Mouse (Mus musculus) heart, embryonic 10.5 days (tissue): ENCODE data around the gene Rnft2. TPM values are rescaled to one million over a fixed set of nuclear protein-coding genes. Genes with fewer than 3 reads are reported as not detected.

ENCODE experiments used
- DNase-seq: peaks from one replicate; pipeline ENCODE4 v3.0.0-alpha.2; 2017; ENCODE audit warnings: low spot score
- H3K27ac ChIP-seq: fragments of 300-500 bp; sonication (generic); 2 replicates; pipeline ENCODE4 v1.5.1; 2016; ENCODE audit warnings: mild to moderate bottlenecking
- H3K27me3 ChIP-seq: fragments of 300-500 bp; sonication (generic); 2 replicates; pipeline ENCODE4 v1.6.1; 2016; ENCODE audit warnings: mild to moderate bottlenecking; ENCODE audit not compliant: poor library complexity, insufficient read depth, severe bottlenecking
- H3K36me3 ChIP-seq: fragments of 300-500 bp; sonication (generic); 2 replicates; pipeline ENCODE4 v1.6.1; 2016; ENCODE audit warnings: mild to moderate bottlenecking, moderate library complexity
- H3K4me1 ChIP-seq: fragments of 300-500 bp; sonication (generic); 2 replicates; pipeline ENCODE4 v1.6.1; 2016; ENCODE audit warnings: mild to moderate bottlenecking
- H3K4me3 ChIP-seq: fragments of 300-500 bp; sonication (generic); 2 replicates; pipeline ENCODE4 v1.5.1; 2016; ENCODE audit warnings: mild to moderate bottlenecking, moderate library complexity
- H3K9me3 ChIP-seq: fragments of 300-500 bp; sonication (generic); 2 replicates; pipeline ENCODE4 v1.6.1; 2016; ENCODE audit warnings: mild to moderate bottlenecking, moderate library complexity
- WGBS: fragments of 180-500 bp; shearing (Covaris S2); methylation state at CpG from one replicate; pipeline ENCODE4 v1.1.7; 2016; 5-methylcytosine and 5-hydroxymethylcytosine counted together
- polyA plus RNA-seq: library from polyadenylated mRNA; unstranded; fragments of >200 nt; fragmentation: Nextera tagmentation; extraction: Ambion mirVana; gene quantifications from 2 replicates; pipeline ENCODE4 v1.2.1, GENCODE M21; 2016

The Rnft2 gene
- polyA plus RNA-seq, 1 experiment from 2014 or later = 3.7 TPM

DNA sequence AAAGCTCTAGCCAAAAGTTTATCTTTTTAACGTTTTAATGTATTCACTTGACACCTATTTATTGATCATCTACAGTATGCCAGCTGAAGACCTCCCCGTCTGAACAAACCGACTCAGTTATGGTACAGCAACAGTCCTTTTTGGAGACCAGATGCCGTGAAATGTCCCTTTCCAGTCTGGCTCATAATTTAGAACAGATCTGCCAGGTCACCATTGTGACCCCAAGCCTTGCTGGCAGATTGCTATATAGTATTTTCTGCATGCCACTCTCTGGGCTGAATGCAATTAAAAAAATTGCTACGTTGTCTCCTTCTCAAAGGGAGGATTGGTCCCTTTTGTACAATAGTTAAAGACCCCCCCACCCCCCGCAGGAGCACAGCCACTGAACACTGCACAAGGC is 56.6 kb downstream of the Rnft2 start:
- no peak for DNase-seq
- WGBS = 69% methylated on average over 6 of the region's 6 CpGs
- no peak overlapping the region for H3K4me3 ChIP-seq
- H3K4me1 ChIP-seq = peaks cover 14% of the 10 kb centered on the region
- H3K36me3 ChIP-seq = no peaks in the 10 kb centered on the region
- H3K27ac ChIP-seq = no peak overlapping the region
- peaks cover 59% of the 10 kb centered on the region for H3K27me3 ChIP-seq
- H3K9me3 ChIP-seq = no peaks in the 10 kb centered on the region

DNA sequence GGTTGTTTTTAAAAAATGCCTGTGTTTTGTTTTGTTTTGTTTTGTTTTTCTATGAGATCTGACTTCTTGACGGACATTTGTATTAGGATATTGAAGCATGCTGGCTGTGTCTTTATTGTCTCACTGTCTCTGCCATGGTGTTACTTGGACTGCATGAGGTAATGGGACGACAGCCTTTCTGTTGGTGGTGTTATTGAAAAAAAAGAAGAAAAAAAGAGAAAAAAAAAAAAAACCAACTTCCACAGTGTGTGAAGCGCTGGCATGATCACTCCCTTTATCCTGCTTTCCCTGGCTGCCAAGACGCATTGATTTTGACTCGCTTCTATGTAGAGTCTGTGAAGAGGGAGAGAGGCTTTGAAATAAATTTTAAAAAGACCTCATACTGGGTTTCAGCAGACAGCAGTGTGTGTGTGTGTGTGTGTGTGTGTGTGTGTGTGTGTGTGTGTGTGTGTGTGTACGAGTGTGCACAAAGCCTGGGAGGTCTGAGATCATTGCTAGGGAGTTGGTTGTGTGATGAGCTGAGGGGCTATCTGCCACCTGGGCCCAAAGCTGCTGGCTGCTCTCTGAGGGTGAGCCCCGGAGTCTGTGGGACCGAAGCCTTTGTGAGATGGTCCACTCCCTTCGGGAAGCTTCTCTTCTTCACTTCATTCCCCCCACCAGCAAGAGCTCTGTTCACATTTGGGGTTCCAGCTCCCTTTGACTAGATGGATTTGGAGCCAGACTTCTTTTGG is 57.8 kb downstream of the Rnft2 start:
- no peaks in the 10 kb centered on the region for H3K9me3 ChIP-seq
- H3K36me3 ChIP-seq = no peaks in the 10 kb centered on the region
- H3K4me3 ChIP-seq = no peak overlapping the region
- peaks cover 6% of the 10 kb centered on the region for H3K4me1 ChIP-seq
- H3K27me3 ChIP-seq = peaks cover 46% of the 10 kb centered on the region
- 81% methylated on average over 9 of the region's 9 CpGs for WGBS
- DNase-seq = no peak
- H3K27ac ChIP-seq = no peak overlapping the region

DNA sequence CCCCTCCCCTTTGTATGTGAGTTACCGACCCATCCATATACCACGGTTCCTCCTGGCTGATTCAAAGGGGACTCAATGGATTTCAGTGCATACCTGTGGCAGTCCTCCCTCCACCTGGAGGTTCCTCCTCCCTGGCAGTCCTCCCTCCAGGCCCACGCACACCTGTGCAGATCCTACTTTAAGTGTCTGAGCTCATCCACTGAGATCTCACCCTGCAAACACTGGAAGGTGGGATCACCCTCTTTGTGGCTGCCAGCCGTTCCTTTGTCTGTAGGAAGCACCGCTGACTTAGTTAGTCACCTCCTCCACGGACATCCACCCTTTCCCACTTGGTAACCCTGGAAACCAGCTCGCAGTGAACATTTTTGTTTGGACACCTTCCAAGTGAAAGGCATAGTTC is 67.3 kb downstream of the Rnft2 start:
- no peaks in the 10 kb centered on the region for H3K9me3 ChIP-seq
- no peak overlapping the region for H3K4me3 ChIP-seq
- no peak for DNase-seq
- peaks cover 49% of the 10 kb centered on the region for H3K27me3 ChIP-seq
- no peaks in the 10 kb centered on the region for H3K36me3 ChIP-seq
- peaks cover 10% of the 10 kb centered on the region for H3K4me1 ChIP-seq
- no peak overlapping the region for H3K27ac ChIP-seq
- 70% methylated on average over 7 of the region's 7 CpGs for WGBS

DNA sequence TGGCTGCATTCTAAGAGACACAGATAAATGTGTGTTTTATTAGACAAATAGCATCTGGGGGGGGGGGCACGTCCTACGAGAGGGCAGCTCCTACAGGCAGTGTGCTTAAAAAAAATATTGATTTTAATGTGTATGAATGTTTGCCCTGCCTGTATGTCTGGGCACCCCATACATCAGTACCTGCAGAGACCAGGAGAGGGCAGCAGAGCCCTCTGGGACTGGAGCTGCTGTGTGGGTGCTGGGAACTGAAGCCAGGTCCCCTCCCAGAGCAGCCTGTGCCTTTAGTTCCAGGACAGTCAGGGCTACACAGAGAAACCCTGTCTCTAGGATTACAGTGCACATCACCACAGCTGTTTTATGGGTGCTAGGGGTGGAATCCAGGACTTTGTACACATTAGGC is 69.8 kb downstream of the Rnft2 start:
- Histone ChIP-seq H3K27ac (no peak overlapping the region), H3K4me1 (peaks cover 31% of the 10 kb centered on the region), H3K9me3 (no peaks in the 10 kb centered on the region), H3K27me3 (peaks cover 70% of the 10 kb centered on the region), H3K36me3 (no peaks in the 10 kb centered on the region), H3K4me3 (peak overlapping the region; percentile 54; the same call in 1 of the 2 replicates)
- DNase-seq = no peak
- WGBS = 25% methylated on average over 2 of the region's 2 CpGs

DNA sequence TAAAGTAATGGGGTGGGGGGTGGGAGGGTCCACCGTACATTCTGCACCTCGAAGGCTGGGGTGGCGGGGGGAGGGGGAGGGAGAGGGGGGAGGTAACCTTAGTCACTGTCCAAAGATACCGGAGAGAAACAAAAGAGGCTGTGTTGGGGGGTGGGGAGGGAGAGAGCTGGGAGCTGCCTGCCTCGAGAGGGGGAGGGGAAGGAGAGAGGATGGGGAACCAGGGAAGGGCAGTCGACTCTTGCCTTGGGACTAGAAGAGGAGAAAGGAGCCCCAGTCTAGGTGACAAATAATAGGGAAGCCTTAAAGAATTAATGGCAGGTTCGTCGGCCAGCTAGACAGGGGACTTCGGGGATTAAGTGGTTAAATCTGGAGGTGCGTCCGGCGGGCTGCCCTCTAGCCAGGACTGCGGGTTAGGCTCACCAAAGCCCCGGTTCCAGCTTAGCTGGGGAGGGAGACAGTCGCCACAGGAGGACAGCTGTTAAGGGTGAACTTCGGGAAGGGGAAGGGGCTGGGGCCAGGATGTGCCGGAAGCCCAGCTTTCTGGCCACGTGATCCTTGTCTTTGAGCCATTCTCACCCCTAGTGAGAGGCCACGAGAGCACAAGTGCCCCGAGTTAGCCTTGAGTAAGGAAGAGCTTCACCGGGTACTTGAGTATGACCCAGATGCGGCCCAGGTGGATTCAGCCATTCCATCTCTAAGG is 70.5 kb downstream of the Rnft2 start:
- H3K27ac ChIP-seq = peak overlapping the region; percentile 49; the same call in 1 of the 2 replicates
- peaks cover 35% of the 10 kb centered on the region for H3K4me1 ChIP-seq
- WGBS = 0% methylated on average over 22 of the region's 22 CpGs
- DNase-seq = no peak
- H3K36me3 ChIP-seq = no peaks in the 10 kb centered on the region
- H3K9me3 ChIP-seq = no peaks in the 10 kb centered on the region
- H3K4me3 ChIP-seq = peak overlapping the region; percentile 54
- peaks cover 70% of the 10 kb centered on the region for H3K27me3 ChIP-seq

DNA sequence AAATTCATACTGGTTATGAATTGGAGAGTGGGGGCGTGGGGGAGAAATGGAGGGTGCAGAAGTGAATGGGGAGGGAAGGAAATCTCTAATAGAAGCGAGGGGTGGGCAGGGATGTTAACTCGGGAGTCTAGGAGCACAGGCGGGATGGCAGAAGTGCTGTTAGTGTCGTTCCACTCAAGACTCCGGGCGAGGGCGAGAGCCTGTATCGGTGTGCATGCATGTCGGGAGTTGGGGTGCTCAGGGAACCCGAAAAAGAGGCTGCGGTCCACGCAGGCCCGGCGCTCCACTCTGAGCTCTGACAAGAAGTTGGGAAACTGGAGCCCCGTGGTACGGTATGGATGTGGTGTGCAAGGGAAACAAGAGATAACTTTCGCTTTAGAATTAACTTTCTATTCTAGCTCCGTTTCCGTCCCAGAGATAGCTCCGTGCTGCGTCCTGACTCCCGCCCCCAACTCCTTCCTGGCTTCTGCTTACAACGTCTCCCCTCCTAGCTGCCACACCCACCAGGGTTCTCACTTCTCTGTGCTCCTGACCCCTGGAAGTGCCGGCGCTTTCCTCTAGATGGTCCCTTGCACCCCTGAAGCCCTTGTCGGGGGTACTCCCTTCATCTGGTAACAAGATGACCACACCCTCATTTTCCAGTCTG is 72.7 kb downstream of the Rnft2 start:
- H3K27ac ChIP-seq = no peak overlapping the region
- H3K9me3 ChIP-seq = no peaks in the 10 kb centered on the region
- H3K4me3 ChIP-seq = peak overlapping the region; percentile 53
- WGBS = 2% methylated on average over 27 of the region's 27 CpGs
- H3K27me3 ChIP-seq = peaks cover 83% of the 10 kb centered on the region
- no peak for DNase-seq
- H3K4me1 ChIP-seq = peaks cover 40% of the 10 kb centered on the region
- no peaks in the 10 kb centered on the region for H3K36me3 ChIP-seq

DNA sequence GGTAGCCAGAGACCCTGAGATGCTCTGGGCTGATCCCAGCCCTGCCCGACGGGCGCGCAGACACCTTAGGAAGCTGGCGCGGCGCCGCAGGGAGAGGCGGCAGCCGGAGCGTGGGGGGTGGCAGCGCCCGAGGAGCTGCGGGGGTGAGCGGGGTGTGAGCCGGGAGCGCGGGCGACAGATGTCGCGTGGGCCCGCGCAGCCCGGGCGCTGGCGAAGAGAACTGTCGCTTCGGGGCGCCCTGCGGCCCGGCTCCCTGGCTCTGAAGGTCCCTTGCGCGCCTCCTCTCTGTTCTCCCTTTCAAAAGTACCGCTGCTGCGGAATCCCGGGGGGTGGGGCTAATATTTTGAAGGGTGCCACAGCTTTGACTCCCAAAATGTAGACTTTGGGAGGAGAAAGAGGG is 73.3 kb downstream of the Rnft2 start:
- DNase-seq = no peak
- H3K36me3 ChIP-seq = no peaks in the 10 kb centered on the region
- no peaks in the 10 kb centered on the region for H3K9me3 ChIP-seq
- WGBS = under 1% methylated on average over 36 of the region's 36 CpGs
- peaks cover 89% of the 10 kb centered on the region for H3K27me3 ChIP-seq
- H3K27ac ChIP-seq = no peak overlapping the region
- peaks cover 40% of the 10 kb centered on the region for H3K4me1 ChIP-seq
- peak overlapping the region; percentile 53 for H3K4me3 ChIP-seq

DNA sequence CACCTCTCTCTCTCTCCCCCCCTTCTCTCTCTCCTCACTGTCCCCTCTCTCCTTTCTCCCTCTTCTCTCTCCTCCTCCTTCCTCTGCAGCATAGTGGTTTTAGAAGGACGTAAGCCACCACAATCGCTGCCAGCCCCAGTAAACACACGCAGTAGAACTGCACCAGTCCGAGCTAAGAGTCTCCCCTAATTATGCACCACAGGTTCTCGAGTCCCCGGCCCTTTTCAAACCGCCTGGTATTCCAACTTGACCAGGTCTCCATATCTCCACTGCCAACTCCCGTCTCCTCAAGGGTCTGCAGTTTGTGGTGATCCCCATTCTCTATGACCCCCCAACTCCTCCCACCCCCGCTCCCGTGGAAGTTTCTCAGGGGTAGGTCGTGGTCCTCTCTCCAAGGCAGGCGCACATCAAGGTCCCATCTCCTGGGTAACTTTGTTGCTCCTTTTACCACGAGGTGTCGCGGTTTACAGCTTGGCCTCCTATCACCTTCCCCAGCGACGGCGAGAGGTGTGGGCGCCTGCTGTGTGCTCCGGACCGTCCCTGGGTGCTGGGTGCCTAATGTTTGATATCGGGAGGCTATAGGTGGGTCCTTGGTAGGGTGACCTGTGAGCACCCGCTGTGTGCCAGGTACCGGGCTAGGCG is 73.9 kb downstream of the Rnft2 start:
- Histone ChIP-seq H3K27me3 (peaks cover 95% of the 10 kb centered on the region), H3K4me1 (peaks cover 40% of the 10 kb centered on the region), H3K9me3 (no peaks in the 10 kb centered on the region), H3K27ac (no peak overlapping the region), H3K4me3 (peak overlapping the region; percentile 53), H3K36me3 (no peaks in the 10 kb centered on the region)
- WGBS = 1% methylated on average over 25 of the region's 25 CpGs
- no peak for DNase-seq

DNA sequence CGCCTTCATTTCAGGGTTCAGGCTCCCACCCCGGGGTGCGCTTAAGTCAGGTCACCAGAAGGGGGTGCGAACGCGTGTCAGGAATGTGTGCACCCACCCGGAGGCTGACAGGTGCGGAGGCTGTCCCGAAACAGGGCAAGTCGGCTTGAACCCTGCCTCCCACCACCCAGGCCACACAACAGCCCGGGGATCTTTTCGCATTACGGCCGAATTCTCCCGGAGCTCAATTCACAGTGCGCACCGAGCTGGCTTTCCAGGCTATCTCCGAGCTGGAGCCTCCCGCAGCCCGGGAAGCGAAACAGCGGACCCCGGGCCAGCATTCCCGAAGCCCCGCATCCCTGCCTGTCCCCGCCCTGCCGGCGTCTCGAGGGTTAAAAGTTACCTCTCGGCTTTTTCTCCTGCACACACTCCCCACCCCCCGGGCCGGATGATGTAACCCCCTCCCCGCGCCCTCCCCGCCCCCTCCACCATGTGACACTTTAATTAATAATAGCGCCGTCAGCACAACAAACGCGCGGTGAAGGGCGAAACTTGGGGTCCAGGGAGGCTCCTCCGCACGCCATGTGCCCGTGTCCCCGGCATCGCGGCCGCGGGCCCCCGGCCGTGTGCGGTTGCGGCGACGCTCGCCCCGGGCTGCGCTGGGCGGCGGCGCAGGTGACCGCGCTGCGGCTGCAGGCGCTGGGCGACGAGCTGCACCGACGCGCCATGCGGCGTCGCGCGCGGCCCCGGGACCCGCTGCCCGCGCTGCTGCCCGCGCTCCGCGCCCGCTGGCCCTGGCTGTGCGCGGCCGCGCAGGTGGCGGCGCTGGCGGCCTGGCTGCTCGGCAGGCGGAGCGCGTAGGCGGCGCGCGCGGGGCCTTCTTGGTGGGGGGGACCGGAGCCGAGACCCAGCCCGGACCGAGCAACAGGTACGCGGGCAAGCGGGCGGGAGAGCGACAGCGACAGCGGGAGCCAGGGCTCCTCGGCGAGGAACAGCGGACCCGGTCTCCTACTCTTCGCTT is 75.4 kb downstream of the Rnft2 start:
- no peaks in the 10 kb centered on the region for H3K9me3 ChIP-seq
- peak overlapping the region; percentile 65 for H3K4me3 ChIP-seq
- H3K27ac ChIP-seq = peak overlapping the region; percentile 38; the same call in 1 of the 2 replicates
- H3K36me3 ChIP-seq = no peaks in the 10 kb centered on the region
- peaks cover 95% of the 10 kb centered on the region for H3K27me3 ChIP-seq
- WGBS = 8% methylated on average over 117 of the region's 117 CpGs
- DNase-seq = no peak
- H3K4me1 ChIP-seq = peaks cover 36% of the 10 kb centered on the region

DNA sequence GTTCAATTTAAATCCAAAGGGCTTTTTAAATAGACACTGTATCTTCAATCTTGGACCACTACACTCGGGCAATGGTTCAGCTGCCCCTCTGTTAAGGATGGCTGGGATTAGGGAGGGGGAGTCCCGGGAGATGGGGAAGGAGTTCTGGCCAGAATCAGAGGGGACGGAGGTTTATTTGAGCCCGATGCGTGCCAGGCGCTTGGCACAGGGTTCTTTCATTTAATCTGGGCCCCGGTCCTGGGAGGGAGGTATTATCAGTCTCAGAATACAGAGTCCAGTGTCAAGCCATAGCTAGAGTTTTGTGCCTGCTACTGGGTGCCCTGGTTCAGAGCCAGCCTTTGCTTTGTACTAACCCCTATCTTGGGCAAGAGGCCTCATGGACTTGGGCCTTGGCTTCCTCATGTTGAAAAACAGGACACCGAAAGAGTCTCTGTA is 77.3 kb downstream of the Rnft2 start:
- H3K4me3 ChIP-seq = no peak overlapping the region
- 61% methylated on average over 8 of the region's 8 CpGs for WGBS

DNA sequence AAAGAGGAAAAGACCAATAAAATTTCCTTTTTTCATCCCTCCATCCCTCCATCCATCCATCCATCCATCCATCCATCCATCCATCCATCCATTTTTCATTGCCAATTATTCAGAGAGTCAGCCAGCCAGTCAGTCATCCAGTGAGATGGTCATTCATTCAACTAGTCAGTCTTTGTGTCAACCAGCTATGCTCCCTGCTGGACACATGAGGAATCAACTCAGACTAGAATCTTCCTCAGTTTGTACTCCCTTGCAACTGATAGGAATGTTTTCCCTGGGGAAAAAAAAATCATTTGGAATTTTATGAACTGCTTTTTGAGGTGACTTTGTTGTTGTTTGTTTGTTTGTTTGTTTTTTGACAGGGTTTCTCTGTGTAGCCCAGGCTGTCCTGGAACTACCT is 79.5 kb downstream of the Rnft2 start:
- Histone ChIP-seq H3K4me1 (peaks cover 10% of the 10 kb centered on the region), H3K9me3 (no peaks in the 10 kb centered on the region), H3K27me3 (peaks cover 92% of the 10 kb centered on the region), H3K36me3 (no peaks in the 10 kb centered on the region), H3K4me3 (no peak overlapping the region), H3K27ac (no peak overlapping the region)
- no peak for DNase-seq

More for the DNA sequence above, 77.3 kb downstream of the Rnft2 start:
- DNase-seq = no peak
- Histone ChIP-seq H3K27ac (no peak overlapping the region), H3K27me3 (peaks cover 92% of the 10 kb centered on the region), H3K9me3 (no peaks in the 10 kb centered on the region), H3K36me3 (no peaks in the 10 kb centered on the region), H3K4me1 (peaks cover 30% of the 10 kb centered on the region)

DNA sequence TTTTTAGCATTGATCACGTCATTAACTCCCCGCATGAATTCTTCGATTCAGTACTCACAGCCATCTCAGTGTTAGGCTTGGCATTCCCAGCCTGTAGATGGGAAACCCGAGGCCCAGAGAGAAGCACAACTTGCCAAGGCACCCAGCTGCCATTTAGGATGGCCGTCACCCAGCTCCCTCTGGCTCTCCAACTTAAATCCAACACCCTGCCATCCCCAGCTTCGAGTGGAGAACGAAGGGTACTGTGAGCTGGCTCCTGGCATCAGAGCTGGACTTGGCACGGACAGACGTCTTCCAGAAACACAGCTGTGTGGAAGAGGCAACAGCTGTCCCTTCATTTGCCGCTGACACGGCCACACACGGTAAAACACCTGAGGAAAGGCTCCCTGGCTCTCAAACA is 80.3 kb downstream of the Rnft2 start, which contains the start of gene Hrk:
TSS of gene Hrk (plus strand) at position 68 of the 400 bp plus-strand sequence.
- DNase-seq = no peak
- Histone ChIP-seq H3K27me3 (peaks cover 91% of the 10 kb centered on the region), H3K27ac (no peak within 1 kb of the TSS), H3K9me3 (no peaks in the 10 kb centered on the region), H3K4me1 (peaks cover 7% of the 10 kb centered on the region), H3K4me3 (no peak within 1 kb of the TSS), H3K36me3 (no peaks in the 10 kb centered on the region)
- WGBS = 59% methylated on average over 12 of the region's 12 CpGs
